Mouse (Mus musculus) lung, embryonic 14.5 days (tissue): ENCODE data around the gene Susd2. TPM values are rescaled to one million over a fixed set of nuclear protein-coding genes. Genes with fewer than 3 reads are reported as not detected.

Source experiments
- ATAC-seq: fragments of 200-750 bp; cut with Nextera tagmentation; 2 replicates; pipeline ENCODE4 v1.8.0; 2017; ENCODE audit warnings: mild to moderate bottlenecking, moderate TSS enrichment, moderate library complexity; ENCODE audit not compliant: insufficient read depth
- DNase-seq: peaks from one replicate; pipeline ENCODE4 v3.0.0-alpha.2; 2015
- H3K27ac ChIP-seq: fragments of 300-500 bp; sonication (generic); 2 replicates; pipeline ENCODE4 v1.5.1; 2014; ENCODE audit warnings: low read depth, mild to moderate bottlenecking, moderate library complexity
- H3K27me3 ChIP-seq: fragments of 300-500 bp; sonication (generic); 2 replicates; pipeline ENCODE4 v1.6.1; 2014; ENCODE audit warnings: low read length, control low read depth; ENCODE audit not compliant: insufficient read depth
- H3K36me3 ChIP-seq: fragments of 300-500 bp; sonication (generic); 2 replicates; pipeline ENCODE4 v1.6.1; 2014; ENCODE audit warnings: control low read depth; ENCODE audit not compliant: insufficient read depth
- H3K4me1 ChIP-seq: fragments of 300-500 bp; sonication (generic); 2 replicates; pipeline ENCODE4 v1.6.1; 2014; ENCODE audit warnings: antibody characterized with exemption, control low read depth; ENCODE audit not compliant: insufficient read depth
- H3K4me2 ChIP-seq: fragments of 300-500 bp; sonication (generic); 2 replicates; pipeline ENCODE4 v1.6.1; 2014; ENCODE audit warnings: mild to moderate bottlenecking
- H3K4me3 ChIP-seq: fragments of 300-500 bp; sonication (generic); 2 replicates; pipeline ENCODE4 v1.5.1; 2014; ENCODE audit warnings: low read depth, low read length
- H3K9ac ChIP-seq: fragments of 300-500 bp; sonication (generic); 2 replicates; pipeline ENCODE4 v1.6.1; 2014
- H3K9me3 ChIP-seq: fragments of 300-500 bp; sonication (generic); 2 replicates; pipeline ENCODE4 v1.6.1; 2016; ENCODE audit warnings: low read depth, low read length, control low read depth
- CTCF ChIP-seq: IDR thresholded peaks from 2 replicates; pipeline ENCODE4 v1.5.1; 2016; ENCODE audit warnings: antibody characterized with exemption, low read depth
- WGBS: fragments of 180-500 bp; shearing (Covaris S2); extraction: QIAGEN DNeasy Blood & Tissue Kit; methylation state at CpG from one replicate; pipeline ENCODE4 v1.1.7; 2014; 5-methylcytosine and 5-hydroxymethylcytosine counted together
- polyA plus RNA-seq: library from polyadenylated mRNA; unstranded; fragments of >200 nt; fragmentation: Nextera tagmentation; extraction: Ambion mirVana; gene quantifications from 2 replicates; pipeline ENCODE4 v1.2.1, GENCODE M21; 2014

Gene Susd2
- polyA plus RNA-seq, 1 experiment from 2014 or later = 5.9 TPM

DNA sequence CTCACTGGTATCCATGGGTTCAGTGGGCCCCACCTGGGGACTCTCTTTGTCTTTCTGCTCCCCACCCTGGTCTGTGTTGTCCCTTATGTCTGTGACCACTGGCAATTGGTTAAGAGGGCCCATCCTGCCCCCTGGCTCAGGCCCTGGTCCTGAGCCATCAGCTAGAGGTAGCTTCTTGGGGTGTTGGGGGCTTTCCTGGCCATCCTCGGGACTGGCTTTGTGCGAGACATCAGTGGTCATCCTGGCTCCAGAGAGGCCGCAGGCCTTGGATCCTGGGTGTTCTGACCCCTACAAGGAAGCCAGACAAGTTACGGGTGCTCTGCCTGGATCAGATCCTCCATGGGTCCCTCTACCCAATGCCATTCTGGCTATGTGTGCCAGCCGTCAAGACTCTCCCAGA lies 13.4 kb upstream of the Susd2 start:
- DNase-seq = no peak
- H3K9ac ChIP-seq = no peak overlapping the region
- no peaks in the 10 kb centered on the region for H3K27me3 ChIP-seq
- peaks cover 86% of the 10 kb centered on the region for H3K36me3 ChIP-seq
- H3K27ac ChIP-seq = no peak overlapping the region
- H3K4me1 ChIP-seq = no peaks in the 10 kb centered on the region
- no peak for ATAC-seq
- WGBS = 91% methylated on average over 5 of the region's 5 CpGs
- no peak for TF ChIP-seq CTCF
- no peak overlapping the region for H3K4me3 ChIP-seq
- no peak overlapping the region for H3K4me2 ChIP-seq
- no peaks in the 10 kb centered on the region for H3K9me3 ChIP-seq

DNA sequence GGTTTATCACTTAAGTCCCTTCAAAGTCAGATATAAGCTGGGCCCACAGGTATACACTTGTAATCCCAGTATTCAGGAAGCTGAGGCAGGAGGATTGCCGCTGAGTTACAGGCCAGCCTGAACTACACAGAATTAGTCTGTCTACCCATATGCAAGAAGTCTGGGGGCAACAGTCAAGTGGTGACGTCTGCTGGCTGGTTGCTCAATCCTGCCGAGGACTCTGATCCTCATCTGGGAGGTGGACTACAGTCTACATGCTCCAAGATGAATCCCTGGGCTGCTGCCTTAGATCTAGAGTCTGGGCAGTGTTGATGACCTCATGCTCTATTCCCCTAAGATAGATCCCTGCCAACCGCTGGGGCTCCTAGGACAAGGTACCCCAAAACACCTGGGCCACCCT lies 10.2 kb upstream of the Susd2 start:
- no peaks in the 10 kb centered on the region for H3K27me3 ChIP-seq
- no peaks in the 10 kb centered on the region for H3K9me3 ChIP-seq
- H3K36me3 ChIP-seq = peaks cover 91% of the 10 kb centered on the region
- no peak overlapping the region for H3K9ac ChIP-seq
- no peak overlapping the region for H3K27ac ChIP-seq
- no peak for ATAC-seq
- no peak for TF ChIP-seq CTCF
- no peak for DNase-seq
- no peak overlapping the region for H3K4me3 ChIP-seq
- 91% methylated on average over 4 of the region's 4 CpGs for WGBS
- no peaks in the 10 kb centered on the region for H3K4me1 ChIP-seq
- no peak overlapping the region for H3K4me2 ChIP-seq

DNA sequence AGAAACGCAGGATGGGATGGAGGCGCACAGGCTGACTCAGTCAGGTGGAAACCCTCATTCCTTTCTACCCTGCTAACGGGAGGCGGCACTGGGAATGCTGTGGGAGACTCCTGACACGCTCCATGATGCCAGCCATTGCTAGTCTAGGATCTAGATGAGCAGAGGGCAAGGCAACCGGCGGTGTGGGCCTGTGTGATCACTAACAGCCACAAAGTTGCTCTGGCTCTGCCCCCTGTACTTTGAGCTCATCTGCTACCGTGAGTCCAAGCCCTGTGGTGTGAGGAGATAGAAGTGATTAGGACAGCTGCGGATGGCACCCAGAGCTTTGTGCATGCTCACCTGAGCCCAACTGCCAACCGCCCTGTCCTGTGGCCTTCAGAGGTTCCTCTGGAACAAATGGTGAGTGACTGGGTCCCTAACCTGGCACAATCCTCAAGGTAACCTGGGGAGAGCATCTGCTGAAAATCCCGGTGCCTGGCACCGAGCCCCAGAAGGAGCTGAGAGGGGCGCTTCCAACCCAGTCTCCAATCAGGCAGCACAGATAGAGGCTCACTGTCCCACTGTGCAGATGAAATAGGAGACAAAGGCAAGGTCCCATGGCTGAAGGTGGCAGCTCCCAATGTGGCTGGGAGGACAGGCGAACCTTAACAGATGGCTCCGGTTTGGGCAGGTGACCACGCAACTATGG lies 7.7 kb upstream of the Susd2 start:
- no peak overlapping the region for H3K4me2 ChIP-seq
- TF ChIP-seq CTCF = no peak
- ATAC-seq (no peak), DNase-seq (no peak)
- no peaks in the 10 kb centered on the region for H3K9me3 ChIP-seq
- H3K27ac ChIP-seq = no peak overlapping the region
- WGBS = 94% methylated on average over 16 of the region's 16 CpGs
- H3K9ac ChIP-seq = no peak overlapping the region
- H3K4me3 ChIP-seq = no peak overlapping the region
- H3K27me3 ChIP-seq = no peaks in the 10 kb centered on the region
- no peaks in the 10 kb centered on the region for H3K4me1 ChIP-seq
- H3K36me3 ChIP-seq = peaks cover 91% of the 10 kb centered on the region

DNA sequence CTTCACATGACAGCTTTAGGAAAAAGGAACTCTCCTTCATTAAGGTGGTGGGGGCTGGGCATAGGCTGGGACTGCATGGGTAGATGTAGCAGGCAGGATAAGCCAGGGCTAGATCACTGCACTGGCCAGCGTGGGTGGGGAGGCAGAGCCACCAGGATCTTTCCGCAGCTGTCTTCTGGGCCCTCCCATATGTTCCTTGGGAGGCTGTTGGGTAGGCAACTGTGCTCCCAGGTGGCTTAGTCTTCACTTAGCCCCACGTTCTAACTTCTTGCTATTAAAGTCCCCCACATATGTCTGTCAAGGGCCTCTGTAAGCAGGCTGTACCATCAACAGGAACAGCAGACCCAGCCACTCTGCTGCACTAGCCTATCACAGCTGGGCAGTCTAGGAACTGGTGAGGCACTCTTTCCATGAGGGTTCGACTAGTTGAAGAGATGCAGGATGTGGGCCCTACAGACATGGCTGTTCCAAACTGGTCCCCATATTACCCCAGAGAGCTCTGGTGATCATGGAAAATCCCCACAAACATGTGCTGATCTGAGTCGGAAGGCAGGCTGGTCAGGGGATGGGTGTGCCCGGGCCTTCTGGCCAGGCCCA lies 6.6 kb upstream of the Susd2 start:
- H3K4me3 ChIP-seq = no peak overlapping the region
- DNase-seq = no peak
- 87% methylated on average over 6 of the region's 6 CpGs for WGBS
- ATAC-seq = no peak
- H3K9ac ChIP-seq = no peak overlapping the region
- no peaks in the 10 kb centered on the region for H3K9me3 ChIP-seq
- H3K4me1 ChIP-seq = no peaks in the 10 kb centered on the region
- peaks cover 86% of the 10 kb centered on the region for H3K36me3 ChIP-seq
- no peaks in the 10 kb centered on the region for H3K27me3 ChIP-seq
- H3K4me2 ChIP-seq = no peak overlapping the region
- TF ChIP-seq CTCF = no peak
- no peak overlapping the region for H3K27ac ChIP-seq

DNA sequence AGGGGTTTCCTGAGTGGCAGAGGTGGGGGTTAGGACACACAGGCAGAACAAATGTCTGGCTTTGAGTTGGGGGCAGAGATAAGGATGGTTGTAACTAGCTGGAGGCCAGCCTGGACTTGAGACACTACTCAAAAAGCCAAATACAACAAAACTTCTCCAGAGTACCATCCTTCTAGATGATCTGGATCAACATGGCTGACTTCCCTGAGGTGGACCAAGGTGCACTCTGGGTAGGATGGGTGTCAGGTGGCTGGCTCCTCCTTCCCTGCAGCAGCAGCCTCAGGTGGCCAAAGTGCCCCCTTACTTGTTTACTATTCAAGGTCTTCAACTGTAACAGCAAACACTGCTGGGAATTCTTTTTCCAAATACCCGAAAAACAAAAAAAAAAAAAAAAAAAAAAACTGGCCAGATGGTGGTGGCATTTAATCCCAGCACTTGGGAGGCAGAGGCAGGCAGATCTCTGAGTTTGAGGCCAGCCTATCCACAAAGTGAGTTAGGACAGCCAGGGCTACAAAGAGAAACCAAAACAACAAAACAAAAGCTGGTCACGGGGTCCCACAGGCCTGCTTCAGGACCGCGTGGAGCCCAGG lies 5.7 kb upstream of the Susd2 start:
- no peak for TF ChIP-seq CTCF
- peaks cover 78% of the 10 kb centered on the region for H3K36me3 ChIP-seq

DNA sequence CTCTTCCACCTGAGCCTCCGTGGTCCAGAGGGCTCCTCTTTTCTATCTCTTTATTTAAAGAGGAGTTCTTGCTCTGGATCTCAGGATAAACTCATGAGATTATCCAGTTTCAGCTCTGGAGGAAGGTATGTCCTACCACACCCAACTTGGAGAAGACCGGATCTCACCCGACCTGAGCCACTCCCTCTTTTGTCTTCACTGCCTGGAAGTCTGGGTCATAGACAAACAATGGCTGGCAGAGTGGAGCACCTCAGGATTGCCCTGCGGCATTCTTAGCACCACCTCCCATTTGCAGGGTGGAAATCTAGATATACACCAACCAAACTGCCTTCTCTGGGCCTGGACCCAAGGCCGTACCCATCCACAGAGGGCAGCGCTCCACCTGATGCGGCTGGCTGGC lies 5.2 kb upstream of the Susd2 start:
- DNase-seq = no peak
- no peak for TF ChIP-seq CTCF
- Histone ChIP-seq H3K9me3 (no peaks in the 10 kb centered on the region), H3K4me3 (no peak overlapping the region), H3K4me1 (no peaks in the 10 kb centered on the region), H3K4me2 (no peak overlapping the region), H3K36me3 (peaks cover 74% of the 10 kb centered on the region), H3K27ac (no peak overlapping the region), H3K9ac (no peak overlapping the region), H3K27me3 (no peaks in the 10 kb centered on the region)
- 79% methylated on average over 7 of the region's 7 CpGs for WGBS
- no peak for ATAC-seq

More for the DNA sequence above, 5.7 kb upstream of the Susd2 start:
- DNase-seq = no peak
- H3K4me3 ChIP-seq = no peak overlapping the region
- H3K9ac ChIP-seq = no peak overlapping the region
- ATAC-seq = no peak
- no peaks in the 10 kb centered on the region for H3K27me3 ChIP-seq
- WGBS = 91% methylated on average over 4 of the region's 4 CpGs
- H3K4me2 ChIP-seq = no peak overlapping the region
- no peak overlapping the region for H3K27ac ChIP-seq
- H3K4me1 ChIP-seq = no peaks in the 10 kb centered on the region
- no peaks in the 10 kb centered on the region for H3K9me3 ChIP-seq

DNA sequence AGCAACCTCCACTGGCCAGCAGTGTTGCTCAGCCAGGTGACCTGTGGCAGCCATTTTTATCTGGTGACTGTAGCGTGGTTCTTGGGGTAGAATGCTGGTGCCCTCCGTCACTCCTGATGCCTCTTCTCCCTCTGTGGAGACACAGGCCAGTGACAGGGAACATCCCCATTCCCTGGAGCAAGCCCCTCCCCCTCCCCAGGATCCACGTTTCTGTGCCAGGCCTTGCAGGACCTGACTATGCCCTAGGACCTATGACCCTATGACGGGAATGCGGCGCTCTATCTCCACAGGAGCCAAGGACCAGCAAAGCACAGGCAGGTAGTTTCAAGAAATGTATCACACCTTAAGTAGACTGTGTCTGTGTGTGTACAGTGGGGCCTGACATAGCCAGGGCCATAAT lies 4.3 kb upstream of the Susd2 start:
- Histone ChIP-seq H3K9me3 (no peaks in the 10 kb centered on the region), H3K4me3 (no peak overlapping the region), H3K9ac (no peak overlapping the region), H3K27me3 (no peaks in the 10 kb centered on the region), H3K4me1 (no peaks in the 10 kb centered on the region), H3K4me2 (no peak overlapping the region), H3K27ac (no peak overlapping the region), H3K36me3 (peaks cover 66% of the 10 kb centered on the region)
- ATAC-seq (no peak), DNase-seq (no peak)
- no peak for TF ChIP-seq CTCF
- WGBS = 82% methylated on average over 6 of the region's 6 CpGs
